Mouse (Mus musculus): Measurements from ENCODE around the gene Cacng4. TPM values are rescaled to one million over a fixed set of nuclear protein-coding genes. Genes with fewer than 3 reads are reported as not detected.

Cacng4 gene
- polyA plus RNA-seq, 1 experiment from 2014 or later, result 6.2 TPM

DNA sequence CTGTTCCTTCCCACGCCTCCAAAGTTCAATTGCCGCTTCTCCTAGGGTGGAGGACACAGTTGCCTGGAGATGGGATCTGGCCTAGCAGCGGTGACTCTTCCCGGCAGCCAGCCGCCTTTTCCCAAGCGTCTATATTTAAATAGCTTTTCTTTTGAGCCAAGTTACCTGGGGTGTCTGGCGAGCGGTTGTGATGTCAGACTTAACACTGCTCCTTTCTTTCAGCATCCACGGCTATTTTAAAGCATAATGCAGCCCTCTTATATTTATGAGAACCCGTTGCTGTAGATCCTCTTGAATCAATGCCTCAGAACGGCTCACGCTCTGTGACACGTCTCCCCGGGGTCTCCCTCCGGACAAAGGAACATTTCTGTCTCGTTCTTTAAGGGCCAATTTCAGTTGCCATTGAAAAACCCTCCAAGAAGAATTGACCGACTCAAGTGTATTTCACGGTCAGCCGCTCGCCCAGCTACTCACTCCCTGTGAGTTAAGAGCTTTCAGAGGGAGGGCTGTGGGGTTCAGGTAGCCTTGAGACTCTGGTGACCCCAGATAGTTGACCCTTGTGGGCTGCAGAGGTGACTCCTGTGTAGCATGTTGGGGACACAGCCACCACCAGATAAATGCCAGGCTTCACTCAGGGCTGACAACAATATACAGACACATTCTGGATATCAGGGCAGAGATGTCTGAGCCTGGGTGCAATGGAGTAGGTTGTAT, 86.3 kb downstream of the Cacng4 start:
- Histone ChIP-seq H3K36me3 (no peaks in the 10 kb centered on the region), H3K27me3 (no peaks in the 10 kb centered on the region), H3K4me2 (no peak overlapping the region), H3K27ac (no peak overlapping the region), H3K9me3 (no peaks in the 10 kb centered on the region), H3K9ac (no peak overlapping the region), H3K4me3 (no peak overlapping the region), H3K4me1 (peaks cover 22% of the 10 kb centered on the region)
- WGBS, result 63% methylated on average over 20 of the region's 20 CpGs
- ATAC-seq (ENCODE audit: insufficient number of reproducible peaks, insufficient read depth, low FRiP score, low TSS enrichment, low read depth), result no peak

DNA sequence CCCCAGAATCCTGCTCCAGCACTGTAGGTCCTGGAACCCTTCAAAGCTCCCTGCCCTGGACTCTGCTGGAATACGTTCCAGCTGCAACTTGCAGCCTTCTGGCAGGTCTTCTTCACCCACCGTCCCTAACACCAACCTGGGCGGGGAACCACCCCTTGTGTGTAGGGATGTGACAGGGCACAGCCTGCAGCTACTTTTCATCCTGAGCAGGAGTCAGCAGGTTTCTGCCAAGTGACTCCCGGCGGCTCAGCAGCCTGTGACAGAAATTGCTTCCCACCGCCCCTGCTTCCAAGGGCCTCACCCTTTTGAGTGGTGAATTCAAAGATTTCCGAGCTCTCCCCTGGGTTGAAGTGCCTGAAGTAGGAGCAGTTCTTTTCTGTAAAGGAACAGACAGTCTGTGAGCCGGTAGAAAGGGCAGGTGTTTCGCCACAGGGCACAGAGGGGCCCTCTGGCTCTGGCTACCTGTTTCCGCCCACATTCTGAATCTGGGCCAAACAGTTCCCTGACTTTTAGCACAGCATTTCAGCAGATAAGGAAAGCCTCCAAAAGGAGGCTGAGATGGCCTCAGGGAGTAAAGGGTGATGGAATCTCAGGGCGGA, 88.8 kb downstream of the Cacng4 start:
- no peaks in the 10 kb centered on the region for H3K9me3 ChIP-seq
- no peak overlapping the region for H3K4me3 ChIP-seq
- no peaks in the 10 kb centered on the region for H3K27me3 ChIP-seq
- H3K9ac ChIP-seq, result no peak overlapping the region
- H3K4me1 ChIP-seq, result peaks cover 21% of the 10 kb centered on the region
- H3K27ac ChIP-seq, result no peak overlapping the region
- WGBS, result 60% methylated on average over 11 of the region's 11 CpGs
- no peaks in the 10 kb centered on the region for H3K36me3 ChIP-seq
- ATAC-seq (ENCODE audit: insufficient number of reproducible peaks, insufficient read depth, low FRiP score, low TSS enrichment, low read depth), result no peak
- H3K4me2 ChIP-seq, result no peak overlapping the region

DNA sequence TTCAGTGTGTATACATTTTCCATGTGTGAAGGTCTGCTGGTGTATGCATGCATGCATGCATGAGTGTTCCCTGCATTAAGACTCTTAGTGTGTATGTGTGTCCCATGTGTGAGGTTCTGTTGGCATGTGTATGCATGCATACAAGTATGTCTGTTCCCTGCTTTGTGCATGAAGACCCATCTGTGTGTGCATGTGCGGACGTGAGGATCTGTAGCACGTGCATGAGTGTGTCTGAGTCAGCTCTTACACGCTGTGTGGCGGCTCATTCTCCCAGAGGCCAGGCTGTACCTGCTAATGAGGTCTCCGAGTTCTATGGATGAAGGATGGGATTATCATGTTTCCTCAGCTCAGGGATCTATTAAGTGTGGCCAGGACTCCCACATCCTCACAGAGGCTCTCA, 89.3 kb downstream of the Cacng4 start:
- ATAC-seq (ENCODE audit: insufficient number of reproducible peaks, insufficient read depth, low FRiP score, low TSS enrichment, low read depth), result peak; percentile 43; the same call in 1 of the 2 replicates
- Histone ChIP-seq H3K27me3 (no peaks in the 10 kb centered on the region), H3K36me3 (no peaks in the 10 kb centered on the region), H3K27ac (no peak overlapping the region), H3K9ac (no peak overlapping the region), H3K4me1 (peaks cover 16% of the 10 kb centered on the region), H3K9me3 (no peaks in the 10 kb centered on the region), H3K4me2 (no peak overlapping the region), H3K4me3 (no peak overlapping the region)
- 59% methylated on average over 6 of the region's 6 CpGs for WGBS

DNA sequence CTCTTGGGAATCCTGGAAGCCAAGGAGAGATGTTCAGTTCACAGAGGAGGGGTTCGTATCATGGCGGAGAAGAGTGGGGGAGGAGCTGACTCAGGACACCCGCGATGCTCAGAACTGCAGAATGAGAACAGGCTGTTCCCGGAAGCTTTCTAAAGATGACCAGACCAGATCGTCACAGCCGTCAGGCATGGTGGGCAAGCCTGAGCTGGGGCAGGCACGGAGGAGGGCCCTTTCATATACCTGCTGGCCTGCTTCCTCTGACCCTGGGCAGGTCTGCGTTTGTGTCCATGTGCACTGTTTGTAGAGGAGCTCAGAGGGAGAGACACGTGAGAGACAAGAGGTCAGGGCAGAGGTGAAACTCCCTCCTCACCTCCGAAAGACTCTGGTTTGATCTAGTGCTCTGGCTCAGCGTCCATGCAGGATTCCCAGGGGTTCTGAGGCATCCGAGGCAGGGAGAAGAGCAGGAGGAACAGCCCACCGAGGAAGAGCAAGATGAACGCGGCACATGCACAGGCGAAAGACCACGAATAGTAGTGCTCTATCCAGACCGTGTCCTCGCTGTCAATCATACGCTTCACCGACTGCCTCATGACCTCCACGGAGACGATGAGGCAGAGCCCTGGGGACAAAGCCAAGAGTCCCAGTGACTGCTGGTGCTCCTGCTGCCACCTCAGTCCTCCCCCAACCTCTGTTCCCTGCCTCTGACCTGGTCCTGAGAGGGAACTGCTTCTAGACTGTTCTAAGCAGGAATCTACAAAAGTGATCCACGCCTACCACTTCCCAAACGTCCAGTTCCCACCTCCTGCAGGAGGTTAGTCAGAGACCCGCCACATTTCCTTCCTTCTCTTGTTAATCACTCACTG, 90.9 kb downstream of the Cacng4 start:
- no peaks in the 10 kb centered on the region for H3K9me3 ChIP-seq
- no peak for ATAC-seq (ENCODE audit: insufficient number of reproducible peaks, insufficient read depth, low FRiP score, low TSS enrichment, low read depth)
- H3K27ac ChIP-seq, result no peak overlapping the region
- no peak overlapping the region for H3K9ac ChIP-seq
- no peaks in the 10 kb centered on the region for H3K27me3 ChIP-seq
- H3K4me2 ChIP-seq, result no peak overlapping the region
- no peaks in the 10 kb centered on the region for H3K36me3 ChIP-seq
- no peak overlapping the region for H3K4me3 ChIP-seq
- 49% methylated on average over 27 of the region's 27 CpGs for WGBS
- peaks cover 18% of the 10 kb centered on the region for H3K4me1 ChIP-seq

DNA sequence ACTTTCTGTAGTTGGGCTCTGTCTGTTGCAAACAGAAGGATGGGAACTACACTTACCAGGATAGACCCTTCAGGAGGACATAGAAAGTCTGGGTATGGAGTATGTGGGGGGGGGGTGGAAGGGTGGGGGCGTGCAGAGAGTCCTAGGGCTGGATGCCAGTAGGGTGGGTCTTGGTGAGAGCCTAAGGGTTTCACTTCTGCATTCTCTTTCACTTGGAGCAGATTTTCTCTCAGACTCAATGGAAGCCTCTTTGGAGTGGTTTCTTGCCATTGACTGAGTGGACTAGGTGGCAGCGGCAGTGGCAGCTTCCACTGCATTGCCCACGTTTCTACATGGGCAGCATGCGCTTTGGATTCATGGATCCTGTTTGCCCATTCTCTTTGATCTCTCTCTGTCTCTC, 94.4 kb downstream of the Cacng4 start:
- Histone ChIP-seq H3K4me3 (no peak overlapping the region), H3K9me3 (no peaks in the 10 kb centered on the region), H3K27ac (no peak overlapping the region), H3K36me3 (no peaks in the 10 kb centered on the region), H3K27me3 (no peaks in the 10 kb centered on the region), H3K9ac (no peak overlapping the region), H3K4me2 (no peak overlapping the region), H3K4me1 (peaks cover 22% of the 10 kb centered on the region)
- 87% methylated on average over 4 of the region's 4 CpGs for WGBS
- ATAC-seq (ENCODE audit: insufficient number of reproducible peaks, insufficient read depth, low FRiP score, low TSS enrichment, low read depth), result no peak

DNA sequence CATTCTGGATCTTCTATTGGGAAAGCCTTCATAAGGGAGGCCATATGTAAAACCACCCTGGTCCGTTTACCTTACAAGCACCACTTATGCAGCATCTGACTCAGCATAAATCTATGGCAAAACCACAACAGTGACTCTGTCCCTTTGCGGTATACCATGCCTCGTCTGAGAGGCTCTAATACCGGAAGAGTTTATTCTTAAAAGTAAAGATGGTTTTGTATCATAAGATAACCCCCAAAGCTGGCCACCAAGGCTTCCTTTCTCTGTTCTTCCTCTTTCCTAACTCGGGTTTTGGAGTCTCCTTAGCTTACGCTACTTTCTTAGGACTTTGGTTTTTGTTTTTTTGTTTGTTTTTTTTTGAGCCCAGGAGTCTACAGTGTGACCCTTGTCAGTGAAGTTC, 101.0 kb downstream of the Cacng4 start:
- no peak overlapping the region for H3K4me3 ChIP-seq
- no peak overlapping the region for H3K27ac ChIP-seq
- H3K36me3 ChIP-seq, result peaks cover 8% of the 10 kb centered on the region
- no peak overlapping the region for H3K4me2 ChIP-seq
- H3K27me3 ChIP-seq, result no peaks in the 10 kb centered on the region
- no peak overlapping the region for H3K9ac ChIP-seq
- no peak for ATAC-seq (ENCODE audit: insufficient number of reproducible peaks, insufficient read depth, low FRiP score, low TSS enrichment, low read depth)
- H3K9me3 ChIP-seq, result no peaks in the 10 kb centered on the region
- H3K4me1 ChIP-seq, result 0 out of 2 replicates have a peak, but pooled peaks cover 6% of the 10 kb centered on the region
- WGBS, result 76% methylated on average over 6 of the region's 6 CpGs

DNA sequence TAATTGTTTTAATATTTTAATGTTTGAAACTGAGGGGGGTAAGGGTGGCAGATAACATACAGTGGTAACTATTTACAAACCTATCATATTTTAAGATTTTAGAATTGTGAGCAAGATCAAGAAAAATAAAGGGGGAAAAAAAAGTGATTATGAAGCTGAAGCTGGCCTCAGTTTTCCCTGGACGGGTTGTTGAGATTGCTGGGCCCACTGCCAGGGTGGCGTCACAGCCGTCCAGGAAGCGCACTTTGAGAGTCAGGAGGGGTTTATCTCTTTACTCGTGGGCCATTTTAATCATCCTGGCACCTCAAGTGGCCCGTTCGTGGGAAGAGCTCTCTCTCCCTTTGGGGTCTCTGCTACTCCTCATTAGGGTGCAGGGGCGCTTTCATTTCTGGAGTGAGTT, 102.8 kb downstream of the Cacng4 start:
- ATAC-seq (ENCODE audit: insufficient number of reproducible peaks, insufficient read depth, low FRiP score, low TSS enrichment, low read depth), result no peak
- H3K9ac ChIP-seq, result no peak overlapping the region
- no peak overlapping the region for H3K27ac ChIP-seq
- H3K4me3 ChIP-seq, result no peak overlapping the region
- 75% methylated on average over 8 of the region's 8 CpGs for WGBS
- H3K9me3 ChIP-seq, result no peaks in the 10 kb centered on the region
- H3K4me2 ChIP-seq, result no peak overlapping the region
- H3K4me1 ChIP-seq, result 0 out of 2 replicates have a peak, but pooled peaks cover 6% of the 10 kb centered on the region
- no peaks in the 10 kb centered on the region for H3K27me3 ChIP-seq
- H3K36me3 ChIP-seq, result peaks cover 13% of the 10 kb centered on the region

DNA sequence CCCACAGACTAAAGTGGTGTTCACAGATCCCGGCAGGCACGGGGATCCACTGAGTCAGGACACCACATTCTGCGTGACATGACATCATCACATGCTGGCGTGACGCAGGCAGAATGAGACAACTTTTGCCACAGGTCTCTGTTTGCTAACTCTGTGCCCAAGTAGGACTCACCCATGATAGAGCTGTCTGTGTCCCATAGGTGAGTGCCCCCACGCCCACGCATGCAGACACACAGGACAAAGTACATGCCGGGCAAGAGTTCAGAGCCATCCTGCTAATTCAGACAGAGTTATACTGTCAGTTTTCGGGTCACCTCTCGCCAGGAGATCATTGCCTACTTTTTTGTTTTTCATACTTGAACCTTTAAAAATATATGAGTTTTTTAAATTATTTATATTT, 105.9 kb downstream of the Cacng4 start:
- H3K9me3 ChIP-seq, result no peaks in the 10 kb centered on the region
- no peak overlapping the region for H3K4me3 ChIP-seq
- no peak overlapping the region for H3K4me2 ChIP-seq
- peaks cover 28% of the 10 kb centered on the region for H3K36me3 ChIP-seq
- H3K27me3 ChIP-seq, result no peaks in the 10 kb centered on the region
- H3K27ac ChIP-seq, result no peak overlapping the region
- WGBS, result 93% methylated on average over 10 of the region's 10 CpGs
- H3K9ac ChIP-seq, result no peak overlapping the region
- ATAC-seq (ENCODE audit: insufficient number of reproducible peaks, insufficient read depth, low FRiP score, low TSS enrichment, low read depth), result no peak
- peaks cover 14% of the 10 kb centered on the region for H3K4me1 ChIP-seq

DNA sequence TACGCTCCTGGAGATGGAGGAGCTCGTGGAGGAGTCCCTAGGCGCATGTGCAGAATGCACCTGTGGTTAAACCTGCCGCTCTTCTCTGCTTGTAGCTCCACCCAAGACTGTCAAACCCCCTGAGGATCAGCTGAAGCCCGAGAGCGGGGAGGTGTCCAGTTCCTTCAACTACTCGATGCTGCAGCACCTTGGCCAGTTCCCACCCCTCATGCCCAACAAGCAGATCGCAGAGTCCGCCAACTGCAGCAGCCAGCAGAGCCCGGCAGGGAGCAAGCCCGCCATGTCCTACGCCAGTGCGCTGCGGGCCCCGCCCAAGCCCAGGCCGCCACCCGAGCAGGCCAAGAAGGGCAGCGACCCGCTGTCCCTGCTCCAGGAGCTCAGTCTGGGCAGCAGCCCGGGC, 108.1 kb downstream of the Cacng4 start:
- Histone ChIP-seq H3K27me3 (no peaks in the 10 kb centered on the region), H3K4me1 (peaks cover 29% of the 10 kb centered on the region), H3K4me3 (no peak overlapping the region), H3K27ac (no peak overlapping the region), H3K9ac (no peak overlapping the region), H3K36me3 (peaks cover 35% of the 10 kb centered on the region), H3K4me2 (no peak overlapping the region), H3K9me3 (no peaks in the 10 kb centered on the region)
- no peak for ATAC-seq (ENCODE audit: insufficient number of reproducible peaks, insufficient read depth, low FRiP score, low TSS enrichment, low read depth)
- WGBS, result 88% methylated on average over 20 of the region's 20 CpGs

DNA sequence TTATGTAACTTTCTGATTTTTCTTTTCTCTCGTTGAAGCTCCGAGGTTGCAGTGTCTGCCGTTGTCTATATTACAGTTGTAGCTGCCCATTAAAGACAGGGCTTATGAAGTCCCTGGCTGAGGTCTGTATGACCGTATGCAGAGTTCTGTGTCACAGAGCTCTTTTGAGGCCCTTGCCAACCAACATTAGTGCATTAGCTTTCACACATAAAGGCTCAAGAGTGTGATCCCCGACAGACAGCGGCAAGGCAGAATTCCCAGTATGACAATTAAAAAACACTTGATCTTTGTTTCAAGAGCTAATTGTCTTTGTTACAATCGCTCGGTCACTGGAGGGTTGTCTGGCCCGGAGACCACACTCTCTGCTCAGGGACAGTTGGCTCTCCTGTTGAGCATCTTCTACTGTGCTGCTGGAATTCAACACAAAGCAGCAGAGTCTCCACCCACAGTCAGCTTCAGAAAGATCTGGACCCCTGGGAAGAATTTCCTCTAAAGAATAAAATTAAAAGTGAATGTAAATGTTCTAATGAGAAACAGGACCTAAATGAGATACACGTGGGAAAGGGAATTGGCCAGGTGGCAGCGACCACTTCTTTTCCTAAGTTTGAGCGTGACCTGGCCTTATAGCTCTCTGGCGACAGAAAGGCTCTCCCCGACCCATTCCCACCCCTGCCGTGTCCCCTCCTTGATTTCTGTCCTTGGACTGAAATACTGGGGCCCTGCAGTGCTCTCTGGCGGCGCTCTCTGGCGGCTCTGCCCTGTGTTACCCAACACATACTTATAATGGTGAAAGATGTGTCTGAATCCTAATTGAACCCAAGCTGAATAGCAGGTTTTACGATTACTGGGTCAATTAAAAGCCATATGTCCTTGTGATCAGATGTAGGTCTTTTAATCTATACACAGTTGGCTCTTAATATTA, 110.6 kb downstream of the Cacng4 start:
- no peak for ATAC-seq (ENCODE audit: insufficient number of reproducible peaks, insufficient read depth, low FRiP score, low TSS enrichment, low read depth)
- H3K27ac ChIP-seq, result no peak overlapping the region
- peaks cover 33% of the 10 kb centered on the region for H3K36me3 ChIP-seq
- no peaks in the 10 kb centered on the region for H3K9me3 ChIP-seq
- peaks cover 29% of the 10 kb centered on the region for H3K4me1 ChIP-seq
- no peak overlapping the region for H3K4me2 ChIP-seq
- no peaks in the 10 kb centered on the region for H3K27me3 ChIP-seq
- no peak overlapping the region for H3K9ac ChIP-seq
- H3K4me3 ChIP-seq, result no peak overlapping the region
- WGBS, result 58% methylated on average over 19 of the region's 19 CpGs
